Mouse (Mus musculus): ENCODE data around the gene Epha3.

The Epha3 gene

GRCm38 (mm10) chr16:63646577-63646976 lies 217.4 kb downstream of the Epha3 start:
- DNase-seq, result no peak

- DNase-seq, result no peak
Observed at GRCm38 (mm10) chr16:63642641-63643040, 221.3 kb downstream of the Epha3 start.

GRCm38 (mm10) chr16:63641603-63642002 lies 222.4 kb downstream of the Epha3 start:
- no peak for DNase-seq

- DNase-seq, result no peak
Observed at GRCm38 (mm10) chr16:63638701-63639100, 225.3 kb downstream of the Epha3 start.

- DNase-seq, result no peak
Observed at GRCm38 (mm10) chr16:63633748-63634166, 230.2 kb downstream of the Epha3 start.

- DNase-seq, result no peak
Observed at GRCm38 (mm10) chr16:63625229-63625628, 238.7 kb downstream of the Epha3 start.

GRCm38 (mm10) chr16:63621845-63622244 lies 242.1 kb downstream of the Epha3 start:
- DNase-seq, result no peak

GRCm38 (mm10) chr16:63615396-63615795 lies 248.6 kb downstream of the Epha3 start:
- DNase-seq, result no peak

- DNase-seq, result no peak
Observed at GRCm38 (mm10) chr16:63613006-63613405, 251.0 kb downstream of the Epha3 start.

- DNase-seq, result no peak
Observed at GRCm38 (mm10) chr16:63600229-63600628, 263.7 kb downstream of the Epha3 start.

- no peak for DNase-seq
Observed at GRCm38 (mm10) chr16:63594656-63595055, 269.3 kb downstream of the Epha3 start.

GRCm38 (mm10) chr16:63569746-63570145 lies 294.2 kb downstream of the Epha3 start:
- DNase-seq, result no peak

- DNase-seq, result peak; percentile 2 to 33
Observed at GRCm38 (mm10) chr16:63566106-63566836, 297.7 kb downstream of the Epha3 start.

- no peak for DNase-seq
Observed at GRCm38 (mm10) chr16:63556410-63557146, 307.4 kb downstream of the Epha3 start.

- DNase-seq, result no peak
Observed at GRCm38 (mm10) chr16:63552531-63552930, 311.4 kb downstream of the Epha3 start.

GRCm38 (mm10) chr16:63539489-63539888 lies 324.5 kb downstream of the Epha3 start:
- no peak for DNase-seq

GRCm38 (mm10) chr16:63528821-63529220 lies 335.2 kb downstream of the Epha3 start:
- no peak for DNase-seq

- no peak for DNase-seq
Observed at GRCm38 (mm10) chr16:63517636-63518035, 346.3 kb downstream of the Epha3 start.

GRCm38 (mm10) chr16:63510069-63510468 lies 353.9 kb downstream of the Epha3 start:
- DNase-seq, result no peak

GRCm38 (mm10) chr16:63506437-63506836 lies 357.5 kb downstream of the Epha3 start:
- DNase-seq, result no peak

- no peak for DNase-seq
Observed at GRCm38 (mm10) chr16:63501456-63501855, 362.5 kb downstream of the Epha3 start.

GRCm38 (mm10) chr16:63500975-63501393 lies 363.0 kb downstream of the Epha3 start:
- DNase-seq, result no peak
